Mouse (Mus musculus) adrenal gland, adult 8-10 months (tissue): ENCODE measurements around the gene Ppp1r26. TPM values are rescaled to one million over a fixed set of nuclear protein-coding genes. Genes with fewer than 3 reads are reported as not detected.

Experiments used
- DNase-seq: peaks from one replicate; pipeline ENCODE4 v3.0.0; 2022
- total RNA-seq, 4 experiments: library from RNA; stranded (reverse); gene quantifications; 2 replicates each; pipeline ENCODE4 v1.2.4; 2022

Ppp1r26 gene
- total RNA-seq, 4 experiments from 2014 or later: 6.2 to 14.0 (median 10.4) TPM

GRCm38 (mm10) chr2:28498431-28498830 is 51.8 kb downstream of the Ppp1r26 start:
- no peak for DNase-seq

DNA sequence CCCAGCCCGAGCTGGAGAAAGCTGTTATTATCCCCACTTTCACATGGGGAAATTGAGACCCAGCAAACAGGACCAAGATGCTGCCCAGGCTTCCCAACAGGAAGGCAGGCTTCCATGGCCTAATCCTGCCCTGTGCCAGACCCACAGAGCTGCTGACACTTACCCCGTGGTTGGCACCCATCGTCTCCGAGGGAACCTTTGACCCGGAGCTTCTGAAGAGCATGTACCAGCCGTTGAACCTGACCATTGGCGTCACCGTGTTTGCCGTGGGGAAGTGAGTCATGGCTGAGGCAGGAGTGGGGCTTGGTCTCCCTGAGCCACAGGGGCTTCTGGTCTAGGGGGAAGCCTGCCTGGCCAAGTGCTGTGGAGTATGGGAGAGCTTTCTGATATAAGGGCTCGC is 56.4 kb downstream of the Ppp1r26 start:
- DNase-seq: no peak

GRCm38 (mm10) chr2:28504676-28505075 is 58.1 kb downstream of the Ppp1r26 start:
- DNase-seq: no peak

Other genes starting within 250 kb of the Ppp1r26 start
- gene 1700007K13Rik, start 19.5 kb downstream of the Ppp1r26 start, total RNA-seq: under 1 TPM in 3 of 4 experiments, not detected in 1; 0.49 to 0.99 (median 0.89) TPM
- 10 to 100 TPM; 39.7 to 52.1 (median 46.1) TPM for gene Mrps2, start 21.3 kb downstream of the Ppp1r26 start, total RNA-seq
- 10 to 100 TPM in 1 of 4 experiments, 1 to 10 TPM in 3; 4.8 to 12.6 (median 6.7) TPM for gene Gbgt1, start 50.1 kb downstream of the Ppp1r26 start, total RNA-seq
- 1 to 10 TPM; 3.0 to 5.1 (median 4.7) TPM for gene Gm10134, start 59.3 kb downstream of the Ppp1r26 start, total RNA-seq
- 10 to 100 TPM; 33.3 to 51.0 (median 38.6) TPM for gene Ralgds, start 66.3 kb downstream of the Ppp1r26 start, total RNA-seq
- not detected for gene Cel, start 116.6 kb downstream of the Ppp1r26 start, total RNA-seq
- 10 to 100 TPM; 21.4 to 26.3 (median 23.4) TPM for gene Gtf3c5, start 137.0 kb downstream of the Ppp1r26 start, total RNA-seq
- gene Gfi1b, start 175.2 kb downstream of the Ppp1r26 start, total RNA-seq: not detected
- gene Tsc1, start 194.4 kb downstream of the Ppp1r26 start, total RNA-seq: 10 to 100 TPM; 20.0 to 30.8 (median 25.2) TPM